ENCODE assay signal across 22 mouse cellular contexts in the genomic region with DNA sequence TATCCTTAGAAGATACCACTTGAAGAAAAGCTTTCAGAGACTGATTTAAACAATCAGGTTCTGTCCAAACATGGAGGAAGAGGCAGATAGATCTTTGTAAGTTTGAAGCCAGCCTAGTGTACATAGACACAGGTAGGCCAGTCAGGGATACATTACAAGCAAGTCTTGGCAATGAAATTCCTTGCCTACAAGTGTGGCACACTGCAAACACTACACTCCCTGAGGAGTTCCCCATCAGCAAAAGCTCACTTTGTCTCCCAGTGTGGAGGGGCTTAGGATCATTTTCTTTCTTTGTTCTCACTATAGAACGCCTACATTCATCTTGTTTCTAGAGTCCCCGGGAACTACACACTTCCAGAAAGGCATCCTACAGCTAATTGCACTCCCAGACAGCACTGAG.
A peak's percentile ranks its signal among the peaks of the same experiment; 100 is the strongest.
DNase-seq lines count a peak whose midpoint lies in the region; ATAC-seq and TF ChIP-seq lines count a peak whose summit lies in the region.
"Had no signal": no experiment of that assay in that cellular context is flagged by ENCODE, and none has a peak within 500 bp of the region (broad histone marks: within the 10 kb centered on the region; RNA-seq: fewer than 3 reads in every experiment).

No protein-coding gene starts in this region.

- TF ChIP-seq POLR2A in lung, adult 2 months (IDR thresholded peaks at IDR 0.05; ENCODE audit: borderline replicate concordance, extremely low read depth, low read depth, low read length) = no peak

- H3K9me3 ChIP-seq in lung, embryonic 14.5 days (ENCODE audit: low read depth, low read length) = no peaks in the 10 kb centered on the region
- no peaks in the 10 kb centered on the region for H3K9me3 ChIP-seq in lung, embryonic 16.5 days (ENCODE audit: control insufficient read depth, low read length)
- H3K9me3 ChIP-seq in embryonic facial prominence, embryonic 10.5 days = no peaks in the 10 kb centered on the region
- H3K9me3 ChIP-seq: embryonic facial prominence, embryonic 13.5 days; embryonic facial prominence, embryonic 15.5 days; forebrain, embryonic 10.5 days; forebrain, embryonic 12.5 days had no signal

- no peaks in the 10 kb centered on the region for H3K36me3 ChIP-seq in lung, embryonic 14.5 days (ENCODE audit: insufficient read depth)
- no peaks in the 10 kb centered on the region for H3K36me3 ChIP-seq in lung, embryonic 16.5 days (ENCODE audit: control insufficient read depth, insufficient read depth, low read length)
- no peaks in the 10 kb centered on the region for H3K36me3 ChIP-seq in embryonic facial prominence, embryonic 10.5 days (replicated peaks)
- H3K36me3 ChIP-seq: embryonic facial prominence, embryonic 13.5 days; embryonic facial prominence, embryonic 15.5 days; forebrain, embryonic 10.5 days; forebrain, embryonic 12.5 days had no signal

- H3K4me1 ChIP-seq in lung, embryonic 14.5 days (ENCODE audit: insufficient read depth) = no peaks in the 10 kb centered on the region
- no peaks in the 10 kb centered on the region for H3K4me1 ChIP-seq in lung, embryonic 16.5 days (replicated peaks; ENCODE audit: control insufficient read depth, insufficient read depth, low read length)
- no peaks in the 10 kb centered on the region for H3K4me1 ChIP-seq in lung, adult 2 months (ENCODE audit: control insufficient read depth, insufficient read depth, low read length)
- peaks cover 12% of the 10 kb centered on the region for H3K4me1 ChIP-seq in embryonic facial prominence, embryonic 10.5 days
- H3K4me1 ChIP-seq: embryonic facial prominence, embryonic 13.5 days; embryonic facial prominence, embryonic 15.5 days had no signal

- H3K9ac ChIP-seq in lung, embryonic 14.5 days = no peak overlapping the region
- H3K9ac ChIP-seq in lung, embryonic 16.5 days (ENCODE audit: low read length) = no peak overlapping the region
- H3K9ac ChIP-seq: embryonic facial prominence, embryonic 13.5 days; embryonic facial prominence, embryonic 15.5 days; forebrain, embryonic 12.5 days had no signal

- H3K4me2 ChIP-seq in lung, embryonic 14.5 days = no peak overlapping the region
- no peak overlapping the region for H3K4me2 ChIP-seq in lung, embryonic 16.5 days (ENCODE audit: low read depth, low read length)
- H3K4me2 ChIP-seq: embryonic facial prominence, embryonic 13.5 days; embryonic facial prominence, embryonic 15.5 days; forebrain, embryonic 12.5 days had no signal

- DNase-seq in lung, embryonic 14.5 days = peak; percentile 23
- no peak for DNase-seq in lung, postnatal 10 days
- DNase-seq in lung, adult 2 months = no peak
- DNase-seq in embryonic facial prominence, embryonic 10.5 days (ENCODE audit: low spot score) = no peak
- no peak for DNase-seq in T-cell, adult 2 months (ENCODE audit: low spot score)
- DNase-seq: adrenal gland, adult 8-10 months; adrenal gland, postnatal 14 days; adrenal gland, postnatal 36 days; cerebellum, adult 11-12 months; cerebellum, adult 2 months; cerebellum, adult 9-10 months; cerebellum, postnatal 10 days; cerebellum, postnatal 25 days had no signal

- H3K27ac ChIP-seq in lung, embryonic 14.5 days (ENCODE audit: low read depth) = peak overlapping the region; percentile 55
- peak overlapping the region; percentile 52; the same call in 1 of the 2 replicates for H3K27ac ChIP-seq in lung, embryonic 16.5 days (ENCODE audit: low read length)
- H3K27ac ChIP-seq in embryonic facial prominence, embryonic 10.5 days (replicated peaks) = peak overlapping the region; percentile 44; the same call in 1 of the 2 replicates
- H3K27ac ChIP-seq: embryonic facial prominence, embryonic 13.5 days; embryonic facial prominence, embryonic 15.5 days; forebrain, embryonic 10.5 days; forebrain, embryonic 12.5 days had no signal

- peak; percentile 60; the same call in 1 of the 2 replicates for ATAC-seq in lung, embryonic 14.5 days (ENCODE audit: insufficient read depth)
- ATAC-seq in lung, embryonic 16.5 days (ENCODE audit: low read depth) = 0 out of 2 replicates have a peak, but pooled peaks have one; percentile 60
- ATAC-seq: activated CD4-positive, CD25-positive, alpha-beta regulatory T cell, adult 4 months; forebrain, embryonic 14.5 days; forebrain, embryonic 16.5 days had no signal

- H3K27me3 ChIP-seq in lung, embryonic 14.5 days (ENCODE audit: insufficient read depth, low read length) = no peaks in the 10 kb centered on the region
- no peaks in the 10 kb centered on the region for H3K27me3 ChIP-seq in lung, embryonic 16.5 days (ENCODE audit: control insufficient read depth, insufficient read depth, low read depth, low read length)
- H3K27me3 ChIP-seq in embryonic facial prominence, embryonic 10.5 days (replicated peaks; ENCODE audit: low read depth, poor library complexity, severe bottlenecking) = peaks cover 32% of the 10 kb centered on the region
- H3K27me3 ChIP-seq: embryonic facial prominence, embryonic 13.5 days; embryonic facial prominence, embryonic 15.5 days had no signal

- H3K4me3 ChIP-seq in lung, embryonic 14.5 days (ENCODE audit: low read depth, low read length) = no peak overlapping the region
- no peak overlapping the region for H3K4me3 ChIP-seq in lung, embryonic 16.5 days (ENCODE audit: low read length)
- no peak overlapping the region for H3K4me3 ChIP-seq in lung, adult 2 months (replicated peaks; ENCODE audit: extremely low read depth, low read depth, low read length)
- no peak overlapping the region for H3K4me3 ChIP-seq in embryonic facial prominence, embryonic 10.5 days
- H3K4me3 ChIP-seq: embryonic facial prominence, embryonic 13.5 days; embryonic facial prominence, embryonic 15.5 days; erythroblast, embryonic 14.5 days; forebrain, embryonic 10.5 days; forebrain, embryonic 12.5 days had no signal

- 50% methylated on average over 2 of the region's 2 CpGs for WGBS in lung, embryonic 14.5 days
- 50% methylated on average over 2 of the region's 2 CpGs for WGBS in lung, embryonic 16.5 days
- 52% methylated on average over 2 of the region's 2 CpGs for WGBS in lung, adult 2 months
- WGBS in embryonic facial prominence, embryonic 10.5 days = 21% methylated on average over 2 of the region's 2 CpGs

- no peak for TF ChIP-seq CTCF in lung, embryonic 14.5 days (IDR thresholded peaks at IDR 0.05; ENCODE audit: low read depth)
- TF ChIP-seq CTCF in lung, adult 2 months (IDR thresholded peaks at IDR 0.05; ENCODE audit: insufficient read depth, low read length) = no peak
